Mouse (Mus musculus) megakaryocyte progenitor cell, adult 5-6 weeks (primary cell): Measurements from ENCODE around the gene Mast1. TPM values are rescaled to one million over a fixed set of nuclear protein-coding genes. Genes with fewer than 3 reads are reported as not detected.

Experiments
- ATAC-seq: replicated peaks from 2 replicates; pipeline ENCODE4 v1.8.0; 2016; ENCODE audit warnings: mild to moderate bottlenecking, moderate TSS enrichment, inconsistent platforms; ENCODE audit not compliant: poor library complexity
- total RNA-seq, 2 experiments: library from RNA; stranded (forward) in 1 of 2; stranded (reverse) in 1 of 2; fragments of 157-497, 149-512 nt in 1 of 2; fragments of 200-1000 nt in 1 of 2; gene quantifications; 2 replicates each; pipeline versions ENCODE4 v1.2.3 to v1.2.4; 2015 to 2017

The Mast1 gene
- total RNA-seq, 2 experiments from 2014 or later, result not detected

DNA sequence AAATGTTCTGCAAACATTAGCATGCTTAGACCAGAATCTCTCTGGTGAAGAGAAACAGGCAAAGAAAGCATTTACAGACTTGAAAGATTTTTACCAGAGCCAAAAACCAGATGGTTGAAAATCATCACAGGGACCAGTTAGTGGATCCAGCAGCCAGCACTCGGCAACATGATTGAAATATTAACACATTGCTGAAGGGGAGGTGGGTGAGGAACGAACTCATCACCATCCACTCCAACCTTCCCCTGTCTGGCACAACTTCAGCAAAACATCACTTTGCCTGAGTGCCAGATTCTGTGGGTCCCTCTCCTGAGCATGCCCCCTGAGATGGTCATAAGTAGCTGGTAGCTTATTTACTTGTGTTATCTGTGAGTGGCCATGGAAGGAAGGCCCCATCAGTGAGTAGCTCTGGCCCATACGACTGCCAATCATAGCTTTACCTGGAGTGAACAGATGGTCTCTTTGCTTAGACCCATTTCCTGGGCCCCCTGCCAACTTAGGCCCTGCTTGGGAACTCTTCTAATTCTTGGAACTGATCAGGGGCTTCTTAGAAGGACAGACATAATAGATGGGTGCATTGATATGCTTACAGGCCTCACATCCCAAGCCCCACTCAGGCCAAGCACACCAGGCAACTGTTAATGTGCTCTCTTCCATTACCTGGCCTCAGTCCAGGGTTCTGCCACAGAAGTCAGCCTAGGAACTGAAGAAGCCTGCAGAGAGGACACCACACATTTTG, 59.7 kb downstream of the Mast1 start:
- peak; percentile 5; the same call in 1 of the 2 replicates for ATAC-seq

DNA sequence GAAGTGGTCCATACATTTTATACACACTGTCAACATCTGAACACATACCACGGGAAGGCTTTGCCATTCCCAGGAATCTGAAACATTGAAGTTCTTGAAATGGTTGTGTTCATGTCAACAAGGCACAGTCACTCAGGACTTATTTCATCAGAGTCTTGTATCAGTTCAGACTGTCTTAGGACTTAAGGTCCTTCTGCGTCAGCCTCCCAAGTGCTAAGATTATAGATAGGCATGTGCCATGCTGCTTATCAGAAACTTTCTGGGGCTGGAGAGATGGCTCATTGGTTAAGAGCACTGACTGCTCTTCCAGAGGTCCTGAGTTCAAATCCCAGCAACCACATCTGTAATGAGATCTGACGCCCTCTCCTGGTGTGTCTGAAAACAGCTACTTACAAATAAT, 62.8 kb downstream of the Mast1 start:
- no peak for ATAC-seq

- no peak for ATAC-seq
Measured at GRCm38 (mm10) chr8:84873016-84873415, 64.1 kb downstream of the Mast1 start.

- ATAC-seq, result peak; percentile 37
Measured at GRCm38 (mm10) chr8:84872309-84872965, 64.7 kb downstream of the Mast1 start.

GRCm38 (mm10) chr8:84871376-84872308, 65.5 kb downstream of the Mast1 start, which contains the start of gene Syce2:
Gene Syce2 (plus strand): TSS chr8:84872111.
- peak; percentile 77 for ATAC-seq

Other genes starting within 250 kb of the Mast1 start
Only the 30 nearest of the 31 such genes appear.
- 56.3 and 72.0 TPM in 2 replicates for gene Lyl1, start 235.9 kb downstream of the Mast1 start, total RNA-seq (2015)
- 58.0 and 65.6 TPM in 2 replicates for gene Lyl1, start 235.9 kb downstream of the Mast1 start, total RNA-seq (2017)
- gene G430095P16Rik, start 214.4 kb downstream of the Mast1 start, total RNA-seq (2015), result 12.2 and 15.2 TPM in 2 replicates
- 3.7 and 8.5 TPM in 2 replicates for gene G430095P16Rik, start 214.4 kb downstream of the Mast1 start, total RNA-seq (2017)
- 44.4 and 46.9 TPM in 2 replicates for gene Nfix, start 137.0 kb downstream of the Mast1 start, total RNA-seq (2015)
- gene Nfix, start 137.0 kb downstream of the Mast1 start, total RNA-seq (2017), result 12.0 and 15.7 TPM in 2 replicates
- 2.2 and 2.4 TPM in 2 replicates for gene Dand5, start 114.5 kb downstream of the Mast1 start, total RNA-seq (2015)
- 1.7 and 4.0 TPM in 2 replicates for gene Dand5, start 114.5 kb downstream of the Mast1 start, total RNA-seq (2017)
- 21.4 and 21.9 TPM in 2 replicates for gene Gadd45gip1, start 105.8 kb downstream of the Mast1 start, total RNA-seq (2015)
- 51.2 and 57.4 TPM in 2 replicates for gene Gadd45gip1, start 105.8 kb downstream of the Mast1 start, total RNA-seq (2017)
- 30.2 and 34.4 TPM in 2 replicates for gene Rad23a, start 96.7 kb downstream of the Mast1 start, total RNA-seq (2015)
- 26.2 and 26.3 TPM in 2 replicates for gene Rad23a, start 96.7 kb downstream of the Mast1 start, total RNA-seq (2017)
- gene Calr, start 90.4 kb downstream of the Mast1 start, total RNA-seq (2015), result 1,060 and 1,133 TPM in 2 replicates
- gene Calr, start 90.4 kb downstream of the Mast1 start, total RNA-seq (2017), result 4,756 and 5,574 TPM in 2 replicates
- gene Farsa, start 80.4 kb downstream of the Mast1 start, total RNA-seq (2015), result 33.3 and 51.2 TPM in 2 replicates
- 173 and 193 TPM in 2 replicates for gene Farsa, start 80.4 kb downstream of the Mast1 start, total RNA-seq (2017)
- gene Syce2, start 65.2 kb downstream of the Mast1 start, total RNA-seq (2015), result 248 and 250 TPM in 2 replicates
- 130 and 139 TPM in 2 replicates for gene Syce2, start 65.2 kb downstream of the Mast1 start, total RNA-seq (2017)
- gene Gcdh, start 43.4 kb downstream of the Mast1 start, total RNA-seq (2015), result 17.4 and 19.0 TPM in 2 replicates
- 27.8 TPM in 2 replicates for gene Gcdh, start 43.4 kb downstream of the Mast1 start, total RNA-seq (2017)
- 12.3 and 22.4 TPM in 2 replicates for gene Klf1, start 35.4 kb downstream of the Mast1 start, total RNA-seq (2015)
- gene Klf1, start 35.4 kb downstream of the Mast1 start, total RNA-seq (2017), result 14.0 and 30.8 TPM in 2 replicates
- gene Dnase2a, start 28.8 kb downstream of the Mast1 start, total RNA-seq (2015), result 16.8 and 23.7 TPM in 2 replicates
- gene Dnase2a, start 28.8 kb downstream of the Mast1 start, total RNA-seq (2017), result 52.7 and 73.5 TPM in 2 replicates
- not detected in 2 replicates for gene Rtbdn, start 9.6 kb upstream of the Mast1 start, total RNA-seq (2015)
- not detected in 2 replicates for gene Rtbdn, start 9.6 kb upstream of the Mast1 start, total RNA-seq (2017)
- gene Gm49661, start 32.1 kb upstream of the Mast1 start, total RNA-seq (2015), result not detected in 2 replicates
- not detected in 2 replicates for gene Gm49661, start 32.1 kb upstream of the Mast1 start, total RNA-seq (2017)
- 266 and 310 TPM in 2 replicates for gene Prdx2, start 32.2 kb upstream of the Mast1 start, total RNA-seq (2015)
- gene Prdx2, start 32.2 kb upstream of the Mast1 start, total RNA-seq (2017), result 340 and 388 TPM in 2 replicates
- 136 and 178 TPM in 2 replicates for gene Rnaseh2a, start 32.4 kb upstream of the Mast1 start, total RNA-seq (2015)
- gene Rnaseh2a, start 32.4 kb upstream of the Mast1 start, total RNA-seq (2017), result 109 and 162 TPM in 2 replicates
- gene Junb, start 41.4 kb upstream of the Mast1 start, total RNA-seq (2015), result 14.7 and 26.1 TPM in 2 replicates
- 38.9 and 57.5 TPM in 2 replicates for gene Junb, start 41.4 kb upstream of the Mast1 start, total RNA-seq (2017)
- gene Hook2, start 53.2 kb upstream of the Mast1 start, total RNA-seq (2015), result 1.9 and 3.8 TPM in 2 replicates
- gene Hook2, start 53.2 kb upstream of the Mast1 start, total RNA-seq (2017), result 7.2 and 8.5 TPM in 2 replicates
- not detected in 2 replicates for gene Best2, start 77.2 kb upstream of the Mast1 start, total RNA-seq (2015)
- not detected in 2 replicates for gene Best2, start 77.2 kb upstream of the Mast1 start, total RNA-seq (2017)
- gene Asna1, start 87.9 kb upstream of the Mast1 start, total RNA-seq (2015), result 68.4 and 69.0 TPM in 2 replicates
- 78.2 and 83.7 TPM in 2 replicates for gene Asna1, start 87.9 kb upstream of the Mast1 start, total RNA-seq (2017)
- gene Trir, start 89.5 kb upstream of the Mast1 start, total RNA-seq (2015), result 132 and 138 TPM in 2 replicates
- gene Trir, start 89.5 kb upstream of the Mast1 start, total RNA-seq (2017), result 212 and 224 TPM in 2 replicates
- 16.2 and 16.7 TPM in 2 replicates for gene Tnpo2, start 99.6 kb upstream of the Mast1 start, total RNA-seq (2015)
- 20.4 and 22.0 TPM in 2 replicates for gene Tnpo2, start 99.6 kb upstream of the Mast1 start, total RNA-seq (2017)
- gene Fbxw9, start 122.7 kb upstream of the Mast1 start, total RNA-seq (2015), result 4.4 and 4.9 TPM in 2 replicates
- 3.2 and 3.5 TPM in 2 replicates for gene Fbxw9, start 122.7 kb upstream of the Mast1 start, total RNA-seq (2017)
- gene Gm5741, start 130.6 kb upstream of the Mast1 start, total RNA-seq (2015), result not detected in 2 replicates
- gene Gm5741, start 130.6 kb upstream of the Mast1 start, total RNA-seq (2017), result not detected in 2 replicates
- 60.4 and 69.7 TPM in 2 replicates for gene Dhps, start 134.4 kb upstream of the Mast1 start, total RNA-seq (2015)
- gene Dhps, start 134.4 kb upstream of the Mast1 start, total RNA-seq (2017), result 24.6 and 24.7 TPM in 2 replicates
- 159 and 193 TPM in 2 replicates for gene Wdr83os, start 143.4 kb upstream of the Mast1 start, total RNA-seq (2015)
- gene Wdr83os, start 143.4 kb upstream of the Mast1 start, total RNA-seq (2017), result 40.3 and 41.4 TPM in 2 replicates
- gene Wdr83, start 143.9 kb upstream of the Mast1 start, total RNA-seq (2015), result 33.1 and 44.3 TPM in 2 replicates
- gene Wdr83, start 143.9 kb upstream of the Mast1 start, total RNA-seq (2017), result 23.5 and 33.7 TPM in 2 replicates
- 86.9 and 95.2 TPM in 2 replicates for gene Man2b1, start 145.9 kb upstream of the Mast1 start, total RNA-seq (2015)
- gene Man2b1, start 145.9 kb upstream of the Mast1 start, total RNA-seq (2017), result 60.2 and 69.6 TPM in 2 replicates
- not detected in 2 replicates for gene Zfp791, start 185.7 kb upstream of the Mast1 start, total RNA-seq (2015)
- gene Zfp791, start 185.7 kb upstream of the Mast1 start, total RNA-seq (2017), result not detected in 2 replicates
- gene Cks1brt, start 214.6 kb upstream of the Mast1 start, total RNA-seq (2015), result not detected in 2 replicates
- gene Cks1brt, start 214.6 kb upstream of the Mast1 start, total RNA-seq (2017), result 0.08 TPM in 1 of 2 replicates, not detected in the other